Mouse (Mus musculus) spleen, embryonic (tissue): ENCODE measurements around the gene Aplf.

Experiments
- CTCF ChIA-PET: fragments of 350-600 bp; sonication (Branson Sonifier 250); formaldehyde crosslinking; loops from one replicate; lab custom pipeline; 2022; lab: Charles Lee

Gene Aplf

DNA sequence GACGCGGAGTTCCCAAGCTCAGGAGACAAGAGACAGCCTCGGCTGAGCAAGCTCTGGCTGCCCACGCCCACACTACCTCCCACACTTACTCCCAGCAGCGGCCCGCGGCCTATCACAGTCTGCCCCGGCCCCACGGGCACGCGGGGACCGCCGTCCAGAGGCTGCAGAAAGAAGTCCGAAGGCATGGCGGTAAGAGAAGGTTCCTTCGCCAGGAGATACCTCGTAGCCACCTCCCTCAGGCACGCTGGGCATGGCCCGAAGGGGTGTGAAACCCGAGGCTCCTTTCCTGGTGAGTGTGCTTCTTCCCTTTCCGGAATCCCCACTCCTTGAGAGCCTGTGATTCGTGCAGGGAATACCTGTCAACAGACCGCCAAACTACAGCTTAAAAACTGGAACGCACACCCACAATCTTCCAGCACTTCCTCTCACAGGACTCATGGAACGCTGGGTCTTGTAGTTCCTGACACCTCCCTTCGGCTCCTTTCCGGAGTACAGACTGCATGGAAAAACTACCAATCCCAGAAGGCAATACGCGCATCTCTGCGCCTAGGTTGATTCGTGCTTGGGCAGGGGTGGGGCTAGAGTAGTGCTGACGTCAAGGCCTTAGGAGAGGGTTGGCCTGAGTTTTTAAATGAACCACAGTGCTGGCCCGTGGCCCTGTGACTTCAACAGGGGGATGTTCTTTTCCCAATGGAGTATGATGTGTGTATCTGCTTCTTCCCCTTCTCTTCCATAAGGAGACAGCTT lies at the start of gene Aplf:
Aplf (minus strand) TSS at position 423 of the 747 bp plus-strand sequence.
- CTCF ChIA-PET, result interaction anchor here (1.3 kb wide), 1 partner anchor 272 kb away, joined by 3 read pairs; no protein-coding TSS in a partner anchor

DNA sequence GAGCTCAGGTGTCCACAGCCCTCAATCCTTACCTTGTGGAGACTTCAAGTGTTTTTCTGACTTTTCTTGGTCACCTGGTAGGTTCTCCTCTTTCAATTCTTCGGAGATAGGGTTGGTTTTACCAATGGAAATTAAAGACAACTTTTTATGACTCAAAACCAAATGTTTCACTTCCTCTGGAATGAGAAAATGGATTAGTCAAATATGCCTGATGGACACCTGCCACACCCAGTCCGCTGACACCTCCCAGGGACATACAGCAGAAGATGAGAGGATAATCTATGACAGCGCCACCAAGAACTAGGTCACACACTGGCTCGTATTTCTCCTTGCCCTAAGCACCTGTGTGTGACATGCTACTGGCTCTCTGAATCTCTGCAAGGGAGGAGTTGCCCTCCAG lies 42.1 kb upstream of the Aplf start:
- CTCF ChIA-PET, result no interaction called here

DNA sequence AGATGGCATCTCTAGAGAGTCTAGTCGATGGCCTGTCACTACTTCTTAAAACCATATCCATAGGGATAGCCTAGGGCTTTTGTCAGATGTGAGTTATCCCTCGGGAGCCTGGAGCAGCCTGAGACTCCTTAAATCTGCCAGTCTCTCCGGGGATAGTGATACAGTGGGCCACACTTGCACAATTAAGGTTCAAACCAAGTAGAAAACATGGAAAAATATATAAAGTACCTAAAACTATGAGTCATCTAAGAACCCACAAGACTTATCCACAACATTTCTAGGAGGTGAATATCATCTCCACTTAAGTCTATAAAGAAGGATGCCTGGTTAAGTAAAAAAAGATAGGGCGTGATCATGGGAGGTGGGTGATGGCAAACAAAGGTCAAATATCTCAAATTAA lies 40.3 kb upstream of the Aplf start:
- CTCF ChIA-PET, result no interaction called here

DNA sequence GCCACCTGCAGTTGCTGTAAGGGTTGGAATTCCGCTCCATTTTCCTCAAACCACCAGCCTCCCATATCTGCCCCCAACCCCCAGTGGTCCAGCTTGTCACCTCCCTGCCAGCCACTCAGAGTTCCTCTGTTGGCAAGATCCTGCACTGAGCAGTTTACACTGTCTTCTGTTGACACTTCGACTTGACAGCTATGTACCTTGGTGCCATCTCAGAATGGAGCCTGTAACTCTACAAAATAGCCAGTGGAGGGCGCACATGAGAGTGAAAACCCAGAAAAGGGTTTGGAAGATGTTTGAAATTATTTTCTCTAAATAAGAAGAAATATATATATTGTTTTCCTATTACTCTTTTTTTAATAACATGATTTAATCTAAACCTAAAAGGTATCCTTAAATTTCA lies 34.3 kb upstream of the Aplf start:
- CTCF ChIA-PET, result interaction anchor here (0.6 kb wide), 1 partner anchor 1883 kb away, joined by 3 read pairs; no protein-coding TSS in a partner anchor

DNA sequence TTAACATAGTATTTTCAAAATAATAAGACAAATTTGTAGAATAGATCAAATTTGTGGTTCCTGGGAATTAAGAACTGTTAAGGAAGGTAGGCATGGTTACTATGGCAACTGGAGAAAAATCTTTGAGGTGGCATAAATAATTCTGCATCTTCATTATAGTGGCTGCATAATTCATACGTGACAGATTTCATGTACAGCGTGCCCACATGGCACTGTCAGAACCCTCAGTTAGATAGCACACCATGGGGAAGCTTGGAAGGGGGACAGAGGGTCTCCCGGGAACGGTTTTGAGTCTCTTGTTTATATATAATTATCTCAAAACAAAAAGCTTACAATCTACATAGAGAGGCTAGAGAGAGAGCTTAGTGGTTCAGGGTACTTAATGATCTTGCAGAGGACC lies 24.6 kb upstream of the Aplf start:
- CTCF ChIA-PET, result no interaction called here

DNA sequence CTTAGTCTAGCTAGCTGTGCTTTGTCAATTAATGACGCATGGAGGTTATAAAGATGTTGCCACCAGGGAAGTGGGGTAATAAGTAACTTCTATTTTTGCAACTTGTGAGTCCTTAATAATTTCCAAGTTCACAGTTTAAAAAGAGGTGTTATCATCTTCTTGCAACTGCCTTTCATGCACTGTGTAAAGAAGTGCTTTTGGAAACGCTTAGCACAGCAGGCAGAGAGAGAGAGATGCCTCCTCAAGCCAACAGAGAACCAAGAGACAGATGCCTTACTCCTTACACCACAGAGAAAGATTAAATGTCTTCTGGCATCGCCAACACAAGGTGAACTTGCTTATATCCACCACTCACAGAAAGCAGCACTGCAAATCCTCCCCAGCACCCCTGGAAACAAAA lies 24.0 kb upstream of the Aplf start:
- CTCF ChIA-PET, result no interaction called here

DNA sequence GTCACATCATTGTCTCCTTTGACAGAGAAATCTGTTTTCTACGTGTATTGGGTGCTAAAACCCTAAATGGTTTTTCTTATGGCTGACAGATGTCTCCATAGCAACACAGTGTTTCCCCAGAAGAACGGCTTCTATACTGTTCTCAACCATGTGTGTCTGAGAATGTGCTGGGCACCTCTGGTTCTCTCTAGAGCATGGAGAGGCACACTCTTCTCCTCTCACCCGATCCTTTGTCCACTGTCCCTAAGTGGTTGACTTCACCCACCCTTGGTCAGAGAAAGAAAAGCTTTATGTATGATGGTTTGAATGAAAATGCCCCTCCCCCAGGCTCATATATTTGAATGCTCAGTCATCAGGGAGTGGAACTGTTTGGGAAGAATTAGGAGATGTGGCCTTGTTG lies 8.4 kb upstream of the Aplf start:
- CTCF ChIA-PET, result no interaction called here

DNA sequence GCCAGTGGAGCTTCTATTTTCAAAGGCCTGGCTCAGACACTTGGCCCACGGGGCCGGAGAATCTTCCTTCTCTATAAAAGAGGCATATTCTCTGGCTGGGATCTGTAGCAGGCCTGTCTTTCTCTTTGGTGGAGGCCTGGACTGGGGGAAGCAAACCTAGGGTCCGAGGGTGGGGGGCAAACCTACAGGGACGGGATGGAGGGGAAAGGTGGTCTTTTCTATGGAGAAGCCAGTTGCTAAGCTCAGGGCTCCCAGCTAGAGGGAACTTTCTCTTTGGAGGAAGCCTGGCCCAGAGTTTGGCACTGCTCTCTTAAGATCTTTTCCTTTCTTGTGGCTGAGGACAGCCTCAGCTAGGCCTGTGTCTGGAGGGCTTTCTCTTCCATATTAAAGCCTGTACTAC lies 668 bp upstream of the Aplf start:
- CTCF ChIA-PET, result interaction anchor here (0.8 kb wide), 1 partner anchor 841 kb away, joined by 4 read pairs; no protein-coding TSS in a partner anchor

DNA sequence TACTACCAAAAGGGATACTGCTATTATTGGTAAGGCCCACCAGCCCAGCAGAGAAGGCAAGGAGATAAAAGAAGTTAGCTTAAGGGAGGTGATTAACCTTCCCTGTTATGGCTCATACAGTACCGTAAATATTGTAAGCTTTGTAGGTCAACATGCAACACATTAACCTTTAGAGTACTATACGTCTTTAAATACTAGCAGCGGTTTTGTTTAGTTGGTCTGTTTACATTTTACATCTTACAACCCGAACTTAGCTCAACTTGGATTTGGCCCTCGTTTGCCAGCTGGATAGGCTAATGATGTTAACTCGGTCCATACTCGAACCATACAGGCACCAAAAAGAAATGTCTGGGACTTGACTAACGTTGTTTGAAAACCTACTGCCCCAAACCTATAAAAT lies 640 bp downstream of the Aplf start:
- CTCF ChIA-PET, result interaction anchor here (1.3 kb wide), 1 partner anchor 272 kb away, joined by 3 read pairs; no protein-coding TSS in a partner anchor

DNA sequence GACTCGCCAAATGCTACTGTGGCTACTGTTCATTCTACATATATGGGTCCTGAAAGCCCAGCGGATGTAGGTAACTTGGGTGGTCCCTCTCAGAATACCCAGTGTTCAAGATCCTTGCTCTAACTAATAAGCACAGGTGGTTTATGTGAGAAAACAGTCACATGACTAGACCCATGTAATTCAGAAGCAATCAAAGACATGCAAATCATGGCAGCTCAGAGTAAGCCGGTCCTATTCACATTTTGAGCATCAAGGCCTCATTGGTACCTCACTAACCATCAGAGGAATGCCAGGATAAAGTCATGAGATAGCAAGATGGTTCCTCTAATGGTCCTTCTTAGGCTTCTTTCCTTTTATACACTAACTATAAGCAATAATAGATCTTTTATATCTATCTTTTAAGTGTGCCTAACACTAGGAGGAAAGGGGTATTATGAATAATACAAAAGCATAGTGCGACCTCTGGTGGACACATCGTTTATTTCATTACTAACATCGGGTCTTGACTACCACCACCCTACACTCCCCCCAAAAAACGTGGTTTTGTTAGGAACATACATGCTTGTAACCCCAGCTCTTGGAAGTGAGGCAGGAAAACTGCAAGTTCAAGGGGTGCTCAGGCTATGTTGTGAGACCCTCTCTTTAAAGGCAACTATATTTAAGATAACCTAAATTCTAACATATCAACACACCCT lies 2.0 kb downstream of the Aplf start:
- CTCF ChIA-PET, result interaction anchor here (0.9 to 1.3 kb wide), 4 partner anchors 128 to 271 kb away, joined by 3 to 5 read pairs (median 4); no protein-coding TSS in a partner anchor

DNA sequence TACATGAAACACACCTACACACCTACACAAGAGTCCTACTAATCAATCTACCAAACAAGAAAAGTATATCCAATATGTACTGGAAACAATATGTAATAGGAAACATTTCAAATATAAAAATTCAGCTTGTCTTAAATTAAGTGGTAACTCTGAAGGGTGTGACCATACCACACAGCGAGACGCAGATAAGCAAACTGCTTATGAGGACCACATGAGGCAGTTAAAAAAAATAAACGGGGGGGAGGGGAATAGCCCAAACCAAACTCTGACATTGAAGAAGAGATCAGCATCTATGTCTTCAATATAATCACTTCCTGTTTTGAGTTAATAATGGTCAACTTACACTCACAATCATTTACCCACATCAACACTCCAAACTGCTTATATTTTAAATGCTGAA lies 3.3 kb downstream of the Aplf start:
- CTCF ChIA-PET, result interaction anchor here (0.6 to 0.9 kb wide), 2 partner anchors 202 to 268 kb away, joined by 4 to 5 read pairs; no protein-coding TSS in a partner anchor

DNA sequence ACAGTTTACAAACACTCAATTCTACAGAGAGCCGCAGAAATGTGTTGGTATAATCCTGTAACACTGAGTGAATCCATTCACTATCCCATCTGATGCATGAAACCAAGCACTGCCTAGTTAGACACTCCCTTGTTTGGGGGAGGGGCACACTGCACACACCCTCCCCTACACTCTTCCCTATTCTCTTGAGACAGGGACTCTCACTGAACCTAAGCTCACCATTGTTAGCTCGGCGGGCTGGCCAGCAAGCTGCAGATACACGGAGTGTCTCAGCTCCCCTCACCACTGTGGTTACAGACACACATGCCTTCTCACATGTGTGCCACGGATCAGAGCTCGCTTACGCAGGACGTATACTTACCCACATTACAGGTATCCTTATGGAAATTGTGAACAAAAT lies 4.2 kb downstream of the Aplf start:
- CTCF ChIA-PET, result no interaction called here

DNA sequence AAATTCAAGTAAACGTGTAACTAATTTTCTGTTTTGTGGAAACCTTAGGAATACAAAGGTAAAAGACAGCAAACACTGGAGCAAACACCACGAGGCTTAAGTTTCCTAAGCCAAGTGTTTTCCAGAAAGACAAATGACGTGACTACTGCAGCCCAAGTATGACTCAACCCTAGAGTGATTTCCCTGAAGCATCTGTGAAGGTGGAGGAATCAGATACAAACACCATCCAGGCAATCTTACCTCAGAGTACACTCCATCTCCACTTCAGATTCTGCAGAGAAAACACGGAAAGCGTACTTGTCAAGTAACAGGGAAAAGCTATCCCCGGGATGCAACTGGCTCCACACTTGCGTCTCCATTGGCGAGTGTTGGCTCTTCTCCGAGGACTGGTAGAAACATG lies 8.5 kb downstream of the Aplf start:
- CTCF ChIA-PET, result no interaction called here

DNA sequence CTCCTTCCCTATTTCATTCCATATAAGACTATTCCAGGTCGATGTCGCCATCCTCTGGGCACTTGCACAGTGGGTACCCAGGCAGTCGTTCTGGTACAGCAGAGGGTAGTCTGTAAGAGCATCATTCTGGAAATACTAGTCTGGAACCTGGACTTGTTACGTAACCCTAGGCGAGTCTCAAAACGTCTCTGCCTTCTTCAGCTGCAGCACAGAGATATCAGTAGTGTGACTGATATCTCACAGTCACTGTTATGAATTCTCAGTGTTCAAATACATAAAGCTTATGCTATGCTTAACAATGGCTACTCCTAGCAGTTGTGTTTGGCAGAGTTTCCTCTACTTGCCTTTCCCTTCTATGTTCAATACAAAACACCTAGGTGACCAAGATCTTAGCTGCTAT lies 9.8 kb downstream of the Aplf start:
- CTCF ChIA-PET, result no interaction called here

DNA sequence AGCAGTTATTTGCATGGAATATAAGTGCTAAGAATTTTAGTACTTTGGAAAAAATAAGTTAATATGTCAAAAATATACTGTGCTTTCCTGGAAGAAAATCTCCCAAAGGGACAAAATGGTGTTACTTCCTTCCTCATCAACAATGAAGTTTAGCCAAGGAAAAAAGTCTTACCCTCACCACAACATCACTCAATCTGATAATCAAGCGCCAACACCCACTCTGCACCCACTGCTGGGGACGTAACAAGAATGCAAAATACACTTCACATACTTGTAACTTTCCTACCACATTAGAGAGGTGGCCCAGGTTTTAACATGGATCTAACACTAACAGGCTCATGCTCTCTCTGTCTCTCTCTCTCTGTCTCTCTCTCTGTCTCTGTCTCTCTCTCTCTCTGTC lies 10.3 kb downstream of the Aplf start:
- CTCF ChIA-PET, result no interaction called here

DNA sequence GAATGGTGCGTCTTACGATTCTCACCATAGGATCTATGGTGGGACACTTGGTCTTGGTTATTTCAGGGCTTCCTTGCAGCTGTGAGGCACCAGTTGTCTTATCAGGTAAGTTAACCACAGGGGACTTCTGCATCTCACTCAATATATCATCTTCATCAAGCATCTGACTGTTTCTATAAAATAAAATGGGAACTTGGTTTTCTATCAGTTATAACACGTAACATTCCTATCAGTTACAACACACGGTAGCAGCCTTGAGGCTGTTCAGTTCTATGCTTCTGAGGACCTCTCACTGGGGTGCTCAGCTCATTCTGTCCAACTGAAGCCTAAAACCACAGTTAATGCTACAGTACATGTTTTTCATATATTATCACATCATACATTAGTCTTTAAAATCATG lies 13.2 kb downstream of the Aplf start:
- CTCF ChIA-PET, result no interaction called here

DNA sequence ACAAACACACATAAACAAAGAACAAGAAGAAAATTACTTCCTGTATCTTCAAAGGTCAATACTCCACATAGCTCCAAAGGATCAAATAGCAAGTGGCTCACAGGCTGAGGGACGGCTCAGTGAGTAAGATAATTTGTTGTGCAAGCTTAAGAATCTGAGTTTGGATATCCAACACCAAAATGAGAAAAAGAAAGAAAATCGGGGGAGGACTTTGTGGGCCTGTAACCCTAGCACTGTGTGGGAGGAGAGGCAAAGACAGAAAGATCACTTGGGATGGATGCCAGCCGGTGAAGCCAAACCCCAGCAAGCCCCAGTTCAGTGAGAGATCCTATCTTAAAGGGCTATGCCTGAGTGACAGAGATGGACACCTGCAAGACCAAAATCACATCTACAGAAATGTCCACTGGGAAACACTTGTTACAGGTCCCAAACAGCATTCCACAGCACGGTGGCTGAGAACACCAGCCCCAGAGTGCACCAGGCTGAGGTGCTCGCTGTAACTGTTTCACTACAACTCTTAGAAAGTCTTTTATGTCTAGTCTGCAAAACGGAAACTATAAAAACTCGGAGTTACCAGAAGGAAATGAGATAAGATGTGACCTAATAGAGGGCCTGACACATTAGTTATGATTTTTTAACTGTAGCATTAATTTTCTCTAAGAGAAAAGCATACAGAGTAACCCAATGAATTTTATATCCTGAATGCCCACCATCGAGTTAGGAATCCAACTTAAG lies 17.9 kb downstream of the Aplf start:
- CTCF ChIA-PET, result no interaction called here

DNA sequence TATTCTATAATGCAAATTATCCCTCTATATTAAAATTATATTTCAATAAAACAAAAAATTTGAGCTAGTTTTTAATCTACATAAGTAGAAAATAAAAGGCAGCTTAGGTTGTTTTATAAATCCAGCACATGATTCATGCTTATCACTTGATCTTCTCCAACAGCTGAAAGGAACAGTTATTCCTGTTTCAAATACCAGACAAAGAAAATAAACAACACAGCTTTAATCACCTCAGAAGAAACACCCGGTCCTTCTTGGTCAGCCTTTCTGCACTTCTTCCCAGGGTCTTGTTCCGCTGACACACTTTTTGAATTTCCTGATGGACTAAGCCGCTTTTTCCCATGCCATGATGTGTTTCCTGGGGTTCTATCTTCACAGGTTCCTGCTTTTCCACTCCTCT lies 18.5 kb downstream of the Aplf start:
- CTCF ChIA-PET, result no interaction called here

DNA sequence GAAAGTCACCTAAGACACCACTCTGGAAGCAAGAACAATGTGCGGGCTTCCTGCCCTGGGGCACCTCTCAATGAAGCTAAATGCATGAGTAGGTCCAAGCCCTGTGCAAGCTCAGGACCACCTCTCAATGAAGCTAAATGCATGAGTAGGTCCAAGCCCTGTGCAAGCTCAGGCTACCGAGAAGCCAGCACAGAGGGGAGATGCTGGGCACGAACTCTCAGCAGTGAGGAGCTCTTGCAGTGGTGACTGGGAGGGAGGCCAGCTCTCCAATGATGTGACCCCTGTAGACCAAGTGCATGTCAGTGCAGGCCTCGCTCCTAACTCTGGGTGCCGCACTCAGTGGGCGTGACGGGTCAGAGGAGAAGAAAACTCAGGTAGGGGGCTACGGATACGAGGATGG lies 19.3 kb downstream of the Aplf start:
- CTCF ChIA-PET, result no interaction called here

DNA sequence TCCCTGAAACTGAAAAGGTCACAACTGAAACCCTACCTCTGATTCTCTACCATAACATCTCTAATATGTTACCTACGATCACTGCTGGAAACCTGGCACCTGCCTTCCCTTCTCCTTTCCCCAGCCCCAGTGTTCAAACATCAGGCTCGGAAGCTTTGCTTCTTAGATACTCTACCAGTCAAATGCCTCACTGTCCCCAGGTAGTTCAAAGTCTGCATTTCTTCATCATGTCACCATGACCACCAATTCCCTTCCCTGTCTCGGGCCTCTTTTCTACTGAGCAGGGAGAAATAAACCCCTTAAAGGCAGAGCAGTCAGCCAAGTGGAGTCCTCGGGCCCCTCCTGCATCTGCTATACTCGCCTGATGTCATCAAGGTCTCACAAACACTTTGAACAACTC lies 20.2 kb downstream of the Aplf start:
- CTCF ChIA-PET, result interaction anchor here (0.7 kb wide), 1 partner anchor 1262 kb away, joined by 4 read pairs; no protein-coding TSS in a partner anchor

DNA sequence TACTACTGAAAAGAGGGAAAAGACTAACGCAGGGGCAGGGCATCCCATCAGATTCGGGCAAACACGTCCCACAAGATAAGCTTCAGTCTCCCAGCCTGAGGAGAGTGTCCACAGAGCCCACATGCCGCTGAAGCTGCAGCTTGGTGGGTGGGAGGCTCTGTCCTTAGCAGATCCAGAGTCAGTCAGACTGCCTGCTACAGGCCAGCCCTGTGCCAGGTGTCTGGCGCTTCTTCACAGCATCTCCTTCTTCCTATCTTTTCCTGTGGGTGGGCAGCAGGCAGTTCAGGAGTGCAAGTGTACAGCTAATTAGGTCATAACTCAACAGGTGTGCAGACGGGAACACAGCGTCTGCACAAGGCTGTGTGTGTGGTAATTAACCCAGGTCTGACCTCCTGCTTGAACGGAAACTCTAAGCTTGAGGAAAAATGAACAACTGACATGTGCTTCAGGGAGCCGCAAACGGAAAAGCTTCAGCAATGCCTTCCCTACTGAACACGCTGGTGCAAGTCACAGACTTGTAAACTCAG lies 33.8 kb downstream of the Aplf start:
- CTCF ChIA-PET, result no interaction called here

DNA sequence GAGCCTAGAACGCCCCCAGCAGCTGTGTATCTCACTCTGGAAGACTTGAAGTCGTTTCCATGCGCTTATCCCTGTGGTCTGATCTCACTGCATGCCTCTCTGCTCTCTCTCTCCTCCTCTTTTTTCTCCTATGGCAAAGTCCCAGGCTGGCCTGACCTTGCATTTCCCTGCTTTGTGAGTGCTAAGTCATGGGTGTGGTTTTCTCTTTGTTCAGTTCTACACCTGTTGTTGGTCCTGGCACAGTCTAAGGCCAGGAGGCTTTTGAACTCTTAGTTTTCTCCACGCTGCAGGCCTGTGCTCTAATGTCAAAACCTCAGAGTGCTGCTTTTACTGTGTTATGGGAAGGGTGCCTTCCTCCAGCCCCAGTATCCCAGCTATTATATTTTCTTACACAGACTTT lies 39.8 kb downstream of the Aplf start:
- CTCF ChIA-PET, result no interaction called here
